Mouse (Mus musculus): ENCODE results near the gene Cers5.

DNA sequence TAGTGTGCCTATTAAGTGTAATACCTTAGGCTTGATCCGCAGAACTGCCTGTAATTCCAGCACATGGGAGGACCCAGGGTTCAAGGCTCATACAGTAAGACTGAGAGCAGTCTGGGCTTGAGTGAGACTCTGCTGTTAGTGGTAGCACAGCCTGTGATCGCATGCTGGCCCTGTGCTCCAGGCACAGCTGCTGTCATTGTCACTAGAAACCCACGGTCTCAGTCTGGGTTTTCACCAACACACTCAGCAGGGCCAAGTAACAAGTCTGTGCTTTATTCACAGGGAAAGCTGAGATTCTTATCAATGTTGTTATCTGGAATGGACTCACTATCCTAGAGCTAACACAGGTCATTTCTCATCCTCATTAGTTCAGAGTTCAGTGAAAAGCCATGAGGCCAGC, 18.5 kb downstream of the Cers5 start:
- TF ChIP-seq POLR2A (IDR thresholded peaks at IDR 0.05; ENCODE audit: borderline replicate concordance, extremely low read depth, low read depth, low read length): no peak
- TF ChIP-seq CTCF (IDR thresholded peaks at IDR 0.05; ENCODE audit: insufficient read depth, low read length): no peak
